Mouse (Mus musculus) megakaryocyte, embryonic 14.5 days (primary cell): ENCODE measurements at regions not wholly inside any gene's neighbourhood (a gene's known extent, or its start where the extent isn't known, plus 50 kb on each side); places are given as distances from the start of the nearest gene placed in this dataset.

Experiments
- FLI1 ChIP-seq: IDR thresholded peaks from 2 replicates; pipeline ENCODE4 v1.6.1; 2012; ENCODE audit warnings: low read length, inconsistent platforms, mixed read lengths
- GATA1 ChIP-seq: IDR thresholded peaks from 3 replicates; pipeline ENCODE4 v1.6.1; 2012; ENCODE audit warnings: mixed read lengths, low read length, inconsistent platforms, borderline replicate concordance

DNA sequence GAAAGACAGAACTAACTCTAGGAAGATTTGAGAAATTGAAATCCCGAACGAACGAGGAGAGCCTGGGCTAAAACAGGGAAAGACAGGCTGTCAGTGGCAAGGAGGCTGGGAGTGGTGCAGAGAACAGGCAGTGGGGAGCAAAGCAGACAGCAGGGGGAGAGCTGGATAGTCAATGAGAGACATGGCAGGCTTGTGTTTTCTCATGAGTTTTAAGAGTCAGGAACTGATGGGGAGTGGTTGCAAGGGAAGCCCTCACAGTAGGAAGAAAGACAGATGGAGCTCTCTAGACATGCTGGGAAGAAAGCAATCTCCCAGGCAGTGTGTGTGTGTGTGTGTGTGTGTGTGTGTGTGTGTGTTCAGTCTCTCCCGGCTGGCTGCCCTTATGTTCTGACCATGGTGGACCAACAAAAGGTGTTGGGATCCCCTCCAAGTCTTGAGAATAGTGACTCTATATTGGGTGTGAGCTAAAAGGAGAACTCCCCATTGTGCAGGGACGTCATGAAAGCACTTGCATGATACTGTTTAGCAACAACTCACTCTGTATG lies 577.9 kb downstream of the Plcl1 start:
- TF ChIP-seq GATA1, result no peak
- no peak for TF ChIP-seq FLI1
